Mouse (Mus musculus) erythroblast, embryonic 14.5 days (primary cell): ENCODE results near the gene Serf2.
"Not testable (repeated sequence)": the region's sequence is repeated elsewhere in the genome, so short reads cannot be mapped to it uniquely, and the experiment has no call there.

Experiments used
- GATA1 ChIP-seq: IDR thresholded peaks from 2 replicates; pipeline ENCODE4 v1.6.1; 2012; ENCODE audit warnings: low read length, inconsistent platforms, mixed read lengths
- TAL1 ChIP-seq: IDR thresholded peaks from 3 replicates; pipeline ENCODE4 v1.6.1; 2012; ENCODE audit warnings: low read length, inconsistent platforms, mixed read lengths

DNA sequence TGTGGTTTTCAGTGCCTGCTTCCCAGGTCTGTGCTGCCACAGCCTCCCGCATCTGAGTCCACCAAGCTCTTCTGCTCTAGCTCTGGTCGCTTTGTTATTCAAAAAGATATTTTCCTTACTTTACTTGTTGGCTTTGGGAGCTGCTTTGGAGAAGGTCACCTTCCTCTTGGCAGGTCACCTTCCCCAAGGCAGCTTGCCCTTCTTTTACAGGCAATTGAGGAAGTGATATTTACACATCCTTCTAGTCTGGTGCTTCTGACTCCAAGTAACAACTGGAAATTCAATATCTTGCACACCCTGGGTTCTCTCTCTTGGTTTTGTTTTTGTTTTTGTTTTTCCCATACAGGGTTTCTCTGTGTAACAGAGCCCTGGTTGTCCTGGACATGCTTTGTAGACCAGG is 35.4 kb downstream of the Serf2 start:
- not testable (repeated sequence) for TF ChIP-seq TAL1, GATA1
